Mouse (Mus musculus) midbrain, embryonic 11.5 days (tissue): ENCODE results near the gene Cadm1. TPM values are rescaled to one million over a fixed set of nuclear protein-coding genes. Genes with fewer than 3 reads are reported as not detected.

ENCODE experiments used
- ATAC-seq: fragments of 200-750 bp; cut with Nextera tagmentation; 2 replicates; pipeline ENCODE4 v1.8.0; 2017; ENCODE audit warnings: moderate TSS enrichment, moderate library complexity; ENCODE audit not compliant: low FRiP score
- DNase-seq: peaks from one replicate; pipeline ENCODE4 v3.0.0; 2015; ENCODE audit warnings: low spot score; ENCODE audit errors: missing footprints
- H3K27ac ChIP-seq: fragments of 300-500 bp; sonication (generic); 2 replicates; pipeline ENCODE4 v1.5.1; 2014; ENCODE audit warnings: low read depth, low read length
- H3K27me3 ChIP-seq: fragments of 300-500 bp; sonication (generic); 2 replicates; pipeline ENCODE4 v1.6.1; 2014; ENCODE audit warnings: mild to moderate bottlenecking, low read length, moderate library complexity, mixed read lengths; ENCODE audit not compliant: control insufficient read depth, insufficient read depth
- H3K36me3 ChIP-seq: fragments of 300-500 bp; sonication (generic); 2 replicates; pipeline ENCODE4 v1.6.1; 2014; ENCODE audit warnings: mild to moderate bottlenecking, low read length, moderate library complexity, mixed read lengths; ENCODE audit not compliant: control insufficient read depth, insufficient read depth
- H3K4me1 ChIP-seq: fragments of 300-500 bp; sonication (generic); 2 replicates; pipeline ENCODE4 v1.6.1; 2014; ENCODE audit warnings: low read length; ENCODE audit not compliant: control insufficient read depth, insufficient read depth
- H3K4me2 ChIP-seq: fragments of 300-500 bp; sonication (generic); 2 replicates; pipeline ENCODE4 v1.6.1; 2014; ENCODE audit warnings: mild to moderate bottlenecking, moderate library complexity
- H3K4me3 ChIP-seq: fragments of 300-500 bp; sonication (generic); 2 replicates; pipeline ENCODE4 v1.5.1; 2014; ENCODE audit warnings: low read depth, low read length
- H3K9ac ChIP-seq: fragments of 300-500 bp; sonication (generic); 2 replicates; pipeline ENCODE4 v1.6.1; 2014; ENCODE audit warnings: low read length
- H3K9me3 ChIP-seq: fragments of 300-500 bp; sonication (generic); 2 replicates; pipeline ENCODE4 v1.6.1; 2016; ENCODE audit warnings: low read length; ENCODE audit not compliant: control insufficient read depth
- WGBS: fragments of 180-500 bp; shearing (Covaris S2); extraction: QIAGEN DNeasy Blood & Tissue Kit; methylation state at CpG from one replicate; pipeline ENCODE4 v1.1.7; 2014; 5-methylcytosine and 5-hydroxymethylcytosine counted together
- polyA plus RNA-seq: library from polyadenylated mRNA; unstranded; fragments of >200 nt; fragmentation: Nextera tagmentation; extraction: Ambion mirVana; gene quantifications from 2 replicates; pipeline ENCODE4 v1.2.1, GENCODE M21; 2014

The Cadm1 gene
- polyA plus RNA-seq, 1 experiment from 2014 or later, result 90.9 TPM

DNA sequence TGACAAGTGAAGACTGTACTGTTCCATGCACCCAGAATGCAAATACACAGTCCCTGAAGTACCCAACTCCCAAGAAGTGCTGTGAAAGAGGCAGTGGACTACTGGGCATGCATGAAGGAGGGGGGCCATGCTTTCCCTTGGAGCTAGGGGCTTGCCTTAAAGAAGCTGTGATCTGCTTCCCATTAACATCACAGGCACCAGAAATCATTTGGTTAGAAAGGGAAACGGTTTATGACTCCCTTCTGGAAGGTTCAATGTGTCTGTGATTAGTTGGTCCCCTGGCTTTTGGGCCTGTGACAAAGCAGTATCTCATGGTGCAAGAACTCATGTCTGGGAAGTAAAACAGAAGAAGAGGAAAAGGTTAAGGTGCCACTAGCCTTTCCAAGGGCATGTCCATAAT, 336.0 kb downstream of the Cadm1 start:
- Histone ChIP-seq H3K27me3 (no peaks in the 10 kb centered on the region), H3K36me3 (no peaks in the 10 kb centered on the region), H3K4me1 (no peaks in the 10 kb centered on the region), H3K27ac (no peak overlapping the region), H3K4me2 (no peak overlapping the region), H3K4me3 (no peak overlapping the region), H3K9me3 (no peaks in the 10 kb centered on the region), H3K9ac (no peak overlapping the region)
- DNase-seq, result no peak
- ATAC-seq, result no peak
- WGBS, result 71% methylated on average over 1 of the region's 1 CpGs

DNA sequence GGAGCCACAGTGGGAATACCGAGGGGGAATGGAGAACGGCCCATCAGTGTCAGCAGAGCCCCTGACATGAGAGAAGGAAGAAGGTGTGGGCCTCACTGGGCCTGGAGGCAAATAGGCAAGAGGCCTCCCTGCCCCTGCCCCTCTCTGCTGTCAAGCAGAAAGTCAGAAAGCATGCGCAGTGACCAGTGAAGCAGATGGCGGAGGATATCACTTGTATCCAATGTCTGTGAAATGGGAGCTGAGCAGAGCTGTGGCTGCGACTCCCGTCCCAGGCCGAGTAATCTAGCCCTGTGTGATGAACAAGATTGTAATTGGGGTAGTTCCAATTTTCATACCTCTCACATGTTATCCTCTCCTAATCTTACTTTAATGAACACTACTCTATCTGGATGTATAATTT, 337.5 kb downstream of the Cadm1 start:
- H3K9ac ChIP-seq, result no peak overlapping the region
- no peak for ATAC-seq
- H3K4me3 ChIP-seq, result no peak overlapping the region
- H3K4me2 ChIP-seq, result no peak overlapping the region
- no peaks in the 10 kb centered on the region for H3K27me3 ChIP-seq
- H3K27ac ChIP-seq, result no peak overlapping the region
- no peaks in the 10 kb centered on the region for H3K9me3 ChIP-seq
- DNase-seq, result no peak
- no peaks in the 10 kb centered on the region for H3K36me3 ChIP-seq
- H3K4me1 ChIP-seq, result no peaks in the 10 kb centered on the region
- WGBS, result 86% methylated on average over 7 of the region's 7 CpGs

DNA sequence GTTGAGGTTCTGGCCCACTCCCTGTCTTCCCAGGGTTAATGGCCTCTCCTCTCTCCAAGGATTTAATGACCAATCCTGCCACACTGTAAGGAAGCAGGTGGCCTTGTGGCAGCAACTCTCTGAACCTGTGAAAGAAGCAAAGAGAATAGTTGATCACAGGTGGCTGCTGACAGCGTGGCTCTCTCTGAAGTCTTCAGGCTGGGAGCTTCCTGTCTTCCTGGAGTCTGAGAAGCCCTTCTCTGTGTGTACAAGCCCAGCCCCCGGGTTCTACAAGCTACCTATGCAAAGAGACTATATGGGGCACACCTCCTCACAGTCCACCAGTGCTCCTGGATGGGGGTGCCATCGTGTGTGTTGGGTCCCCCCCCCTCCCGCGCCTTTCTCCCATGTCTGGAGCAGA, 339.7 kb downstream of the Cadm1 start:
- ATAC-seq, result no peak
- Histone ChIP-seq H3K9me3 (no peaks in the 10 kb centered on the region), H3K4me3 (no peak overlapping the region), H3K27me3 (no peaks in the 10 kb centered on the region), H3K27ac (no peak overlapping the region), H3K4me1 (no peaks in the 10 kb centered on the region), H3K4me2 (no peak overlapping the region), H3K9ac (no peak overlapping the region), H3K36me3 (no peaks in the 10 kb centered on the region)
- no peak for DNase-seq
- 90% methylated on average over 5 of the region's 5 CpGs for WGBS

DNA sequence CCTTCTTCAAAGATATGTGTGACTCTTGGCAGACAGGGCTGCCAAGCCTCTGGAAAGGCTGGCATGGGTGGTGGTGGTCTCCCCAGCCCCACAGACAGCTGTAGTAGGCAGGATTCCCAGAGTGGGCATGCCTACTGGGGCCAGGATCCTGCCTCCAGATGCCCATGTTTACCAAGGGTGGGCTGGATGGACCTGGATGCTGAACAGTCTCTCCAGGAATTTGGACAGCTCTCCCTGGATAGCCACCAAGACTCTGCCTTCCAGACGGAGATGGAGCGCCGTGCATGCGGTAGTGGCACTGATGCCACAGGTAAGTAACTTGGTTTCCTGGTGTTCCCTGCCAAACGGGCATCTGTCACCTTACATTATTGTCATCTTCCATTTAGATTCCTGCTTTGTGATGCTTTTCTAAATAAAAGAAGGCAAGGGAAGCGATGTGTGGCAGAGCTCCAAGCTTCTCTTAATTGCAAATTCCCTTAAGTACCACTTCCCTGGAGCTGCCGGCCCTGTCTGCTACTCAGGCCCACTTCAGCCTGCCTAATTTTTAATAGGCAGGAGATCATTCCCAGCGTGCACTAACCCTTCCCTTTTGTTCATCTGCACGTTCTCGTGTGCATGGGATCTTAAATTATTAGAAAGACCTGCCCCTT, 346.7 kb downstream of the Cadm1 start:
- Histone ChIP-seq H3K9me3 (no peaks in the 10 kb centered on the region), H3K4me2 (no peak overlapping the region), H3K27me3 (no peaks in the 10 kb centered on the region), H3K4me1 (0 out of 2 replicates have a peak, but pooled peaks cover 2% of the 10 kb centered on the region), H3K4me3 (no peak overlapping the region), H3K27ac (no peak overlapping the region), H3K36me3 (no peaks in the 10 kb centered on the region), H3K9ac (no peak overlapping the region)
- DNase-seq (no peak), ATAC-seq (no peak)
- 64% methylated on average over 10 of the region's 10 CpGs for WGBS

DNA sequence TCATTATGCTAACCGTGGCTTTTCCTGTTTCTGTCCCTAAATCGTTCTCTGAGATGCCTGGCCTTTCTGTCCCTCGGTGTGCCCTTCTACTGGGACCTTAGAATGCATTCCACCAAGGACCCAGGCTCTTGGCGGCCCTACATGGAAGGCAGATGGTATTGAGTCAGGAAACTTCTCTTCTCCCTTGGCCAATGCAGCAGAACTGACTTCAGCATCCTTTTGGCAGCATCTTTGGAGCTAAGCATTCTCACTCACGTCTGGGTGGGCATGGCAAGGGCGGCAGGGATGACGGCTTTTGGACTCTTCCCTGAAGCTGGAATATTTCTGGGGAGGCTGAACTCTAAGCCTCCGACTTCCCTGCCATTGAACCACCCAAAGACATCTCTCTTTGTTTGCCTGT, 350.2 kb downstream of the Cadm1 start:
- Histone ChIP-seq H3K9me3 (no peaks in the 10 kb centered on the region), H3K4me1 (0 out of 2 replicates have a peak, but pooled peaks cover 2% of the 10 kb centered on the region), H3K9ac (no peak overlapping the region), H3K36me3 (no peaks in the 10 kb centered on the region), H3K27me3 (no peaks in the 10 kb centered on the region; the same call in 1 of the 2 replicates), H3K4me2 (no peak overlapping the region), H3K27ac (no peak overlapping the region), H3K4me3 (no peak overlapping the region)
- no peak for DNase-seq
- ATAC-seq, result no peak
- 85% methylated on average over 8 of the region's 8 CpGs for WGBS

DNA sequence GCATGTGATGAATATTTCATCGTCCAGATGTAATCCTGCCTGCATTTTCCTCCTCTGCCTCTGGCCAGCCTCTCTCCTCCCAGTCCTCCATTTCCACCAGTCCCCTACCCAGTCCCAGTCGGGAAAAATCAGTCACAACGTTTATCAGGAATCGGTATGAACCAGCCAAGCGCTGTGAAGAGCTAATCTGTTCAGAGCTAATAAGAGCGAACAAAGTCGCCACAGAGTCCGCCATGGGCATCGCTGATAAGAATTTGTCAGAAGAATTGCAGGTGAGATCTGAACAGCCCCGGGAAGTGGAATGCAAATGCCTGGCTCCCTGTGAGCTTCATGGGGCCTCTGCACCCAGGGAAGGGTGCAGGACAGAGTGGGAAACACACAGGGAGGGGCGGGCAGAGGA, 352.4 kb downstream of the Cadm1 start:
- H3K4me2 ChIP-seq, result no peak overlapping the region
- H3K4me3 ChIP-seq, result no peak overlapping the region
- 73% methylated on average over 11 of the region's 11 CpGs for WGBS
- no peak overlapping the region for H3K9ac ChIP-seq
- H3K27me3 ChIP-seq, result no peaks in the 10 kb centered on the region; the same call in 1 of the 2 replicates
- H3K4me1 ChIP-seq, result 0 out of 2 replicates have a peak, but pooled peaks cover under 1% of the 10 kb centered on the region
- no peak for DNase-seq
- ATAC-seq, result no peak
- no peaks in the 10 kb centered on the region for H3K36me3 ChIP-seq
- no peaks in the 10 kb centered on the region for H3K9me3 ChIP-seq
- H3K27ac ChIP-seq, result no peak overlapping the region

DNA sequence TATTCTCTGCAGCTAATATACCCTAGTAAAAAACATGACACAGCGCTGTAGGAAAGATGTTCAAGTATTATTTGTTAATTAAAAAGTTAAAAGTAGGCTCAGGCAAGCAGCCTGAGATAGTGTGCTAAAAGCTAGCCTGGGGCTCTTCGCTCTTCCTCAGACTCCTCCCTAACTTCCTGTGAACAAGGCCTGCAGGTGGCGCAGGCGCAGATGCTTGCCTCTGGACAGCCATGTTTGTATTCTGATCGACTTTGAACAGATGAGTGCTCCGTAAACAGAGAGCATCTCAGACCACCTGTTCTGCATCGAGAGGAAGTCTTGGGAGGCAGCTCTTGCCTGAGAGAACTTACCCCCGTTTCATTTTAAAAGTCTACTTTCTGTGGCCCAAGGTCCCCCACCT, 361.7 kb downstream of the Cadm1 start:
- WGBS, result 86% methylated on average over 8 of the region's 8 CpGs
- H3K27me3 ChIP-seq, result no peaks in the 10 kb centered on the region
- ATAC-seq, result no peak

DNA sequence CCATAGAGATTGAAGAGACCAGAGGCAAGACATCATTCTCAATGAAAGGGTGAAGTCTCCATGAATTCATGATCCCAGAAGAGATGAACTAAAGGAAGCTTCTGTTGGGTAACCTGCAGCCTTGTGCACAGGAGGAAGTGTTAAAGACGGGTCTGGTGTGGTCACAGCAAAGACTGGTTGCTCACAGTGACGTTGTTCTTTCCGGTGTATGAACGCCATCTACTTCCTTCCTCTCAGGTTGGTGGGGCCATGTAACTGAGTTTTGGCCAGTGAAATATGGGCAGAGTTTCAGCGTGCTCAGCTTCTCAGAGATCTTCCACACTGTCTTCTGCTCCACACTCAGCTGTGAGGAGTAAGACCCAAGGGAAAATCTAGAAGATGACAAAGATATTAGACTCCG, 363.0 kb downstream of the Cadm1 start:
- 97% methylated on average over 6 of the region's 6 CpGs for WGBS
- H3K36me3 ChIP-seq, result no peaks in the 10 kb centered on the region
- peaks cover 9% of the 10 kb centered on the region for H3K4me1 ChIP-seq
- no peak overlapping the region for H3K9ac ChIP-seq
- H3K27ac ChIP-seq, result no peak overlapping the region
- H3K27me3 ChIP-seq, result no peaks in the 10 kb centered on the region; the same call in 1 of the 2 replicates
- no peak for ATAC-seq
- no peak overlapping the region for H3K4me2 ChIP-seq
- no peak overlapping the region for H3K4me3 ChIP-seq
- no peaks in the 10 kb centered on the region for H3K9me3 ChIP-seq
- DNase-seq, result no peak

More for the DNA sequence above, 361.7 kb downstream of the Cadm1 start:
- no peaks in the 10 kb centered on the region for H3K36me3 ChIP-seq
- peaks cover 9% of the 10 kb centered on the region for H3K4me1 ChIP-seq
- H3K4me2 ChIP-seq, result no peak overlapping the region
- no peak overlapping the region for H3K9ac ChIP-seq
- no peaks in the 10 kb centered on the region for H3K9me3 ChIP-seq
- no peak overlapping the region for H3K4me3 ChIP-seq
- DNase-seq, result no peak
- no peak overlapping the region for H3K27ac ChIP-seq

DNA sequence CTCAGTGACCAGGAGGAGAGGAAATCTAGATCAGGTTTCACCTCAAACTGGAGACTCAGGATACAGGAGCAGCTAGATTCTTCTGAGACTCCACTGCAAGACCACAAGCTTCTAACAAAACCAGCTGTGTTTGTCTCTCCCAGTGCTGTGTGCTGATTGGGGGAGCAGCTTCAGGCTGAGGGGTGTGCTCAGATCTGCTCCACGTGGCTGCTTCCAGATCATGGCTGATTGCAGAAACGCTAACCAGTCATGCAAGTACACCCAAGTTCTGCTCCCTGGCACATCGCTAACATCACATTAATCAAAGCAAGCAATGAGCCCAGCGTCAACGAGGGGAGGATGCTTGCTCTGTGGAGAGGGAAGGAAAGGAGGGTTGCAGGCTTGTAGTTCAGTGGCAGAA, 364.1 kb downstream of the Cadm1 start:
- DNase-seq (no peak), ATAC-seq (no peak)
- Histone ChIP-seq H3K9ac (no peak overlapping the region), H3K4me1 (peaks cover 9% of the 10 kb centered on the region), H3K9me3 (no peaks in the 10 kb centered on the region), H3K4me2 (no peak overlapping the region), H3K27ac (no peak overlapping the region), H3K4me3 (no peak overlapping the region), H3K36me3 (no peaks in the 10 kb centered on the region), H3K27me3 (no peaks in the 10 kb centered on the region; the same call in 1 of the 2 replicates)
- 67% methylated on average over 5 of the region's 5 CpGs for WGBS
